Mouse (Mus musculus): ENCODE data around the gene Tbata.

GRCm38 (mm10) chr10:61178687-61179086 is 6.9 kb downstream of the Tbata start:
- no peak for TF ChIP-seq EP300 (IDR thresholded peaks at IDR 0.05; ENCODE audit: low read depth)
- no peak for TF ChIP-seq CTCF (IDR thresholded peaks at IDR 0.05; ENCODE audit: low read depth)

Measured in liver, embryonic 14.5 days (tissue).